Mouse (Mus musculus): ENCODE results near the gene Cpz. TPM values are rescaled to one million over a fixed set of nuclear protein-coding genes. Genes with fewer than 3 reads are reported as not detected.

Gene Cpz
- total RNA-seq, 2 experiments from 2014 or later, result 0.12 TPM; not detected in 1

Other genes starting within 250 kb of the Cpz start
- gene Adra2c, start 247.4 kb downstream of the Cpz start, total RNA-seq (2021), result under 1 TPM; 0.18 to 0.31 TPM
- gene Hmx1, start 136.6 kb downstream of the Cpz start, total RNA-seq (2021), result not detected
- gene Trmt44, start 49.4 kb upstream of the Cpz start, total RNA-seq (2021), result 1 to 10 TPM; 1.7 TPM
- gene Acox3, start 57.3 kb upstream of the Cpz start, total RNA-seq (2021), result 10 to 100 TPM; 17.3 to 18.2 TPM
- gene Htra3, start 154.1 kb upstream of the Cpz start, total RNA-seq (2021), result 10 to 100 TPM; 28.4 to 34.8 TPM
- 1 to 10 TPM; 2.1 to 3.9 TPM for gene Sh3tc1, start 214.3 kb upstream of the Cpz start, total RNA-seq (2021)
- 10 to 100 TPM; 35.0 to 45.0 TPM for gene Ablim2, start 232.2 kb upstream of the Cpz start, total RNA-seq (2021)